Mouse (Mus musculus): ENCODE measurements at regions not wholly inside any gene's neighbourhood (a gene's known extent, or its start where the extent isn't known, plus 50 kb on each side); places are given as distances from the start of the nearest gene placed in this dataset.
A peak's percentile ranks its signal among the peaks of the same experiment; 100 is the strongest.

DNA sequence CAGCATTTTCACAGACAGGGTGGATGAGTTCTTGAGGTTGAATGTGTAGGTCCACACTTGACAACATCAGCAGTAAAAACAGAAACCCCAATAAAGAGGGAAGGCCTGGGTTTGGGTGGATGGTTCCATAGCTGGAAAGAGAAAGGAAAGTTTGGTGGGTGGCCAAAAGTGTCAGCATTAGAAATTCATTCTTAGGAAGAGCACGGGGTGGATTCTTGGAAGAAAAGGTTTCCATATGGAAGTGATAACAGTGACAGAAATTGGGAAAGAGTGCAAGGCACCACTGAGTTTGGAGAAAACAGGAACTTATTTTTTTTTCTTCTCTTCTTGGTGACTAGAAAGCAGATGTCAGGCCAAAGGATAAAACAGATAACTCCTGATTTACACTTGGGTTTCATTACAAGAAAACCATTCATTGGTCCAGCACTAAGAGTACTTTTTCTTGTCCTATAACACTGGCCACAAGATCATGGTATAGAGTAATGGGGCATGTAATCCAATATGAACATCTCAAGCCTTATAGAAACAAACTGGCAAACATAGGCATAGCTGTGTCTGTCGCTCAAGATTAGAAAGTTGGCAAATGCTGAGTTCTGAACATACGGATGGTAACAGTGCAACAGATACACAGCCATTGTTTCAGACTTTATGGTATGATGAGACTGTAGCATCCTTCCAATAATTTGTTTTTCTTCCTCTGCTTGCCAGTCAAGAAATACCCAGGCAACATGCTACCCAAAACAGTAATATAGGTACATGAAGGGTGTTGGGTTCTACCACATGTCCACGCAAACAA lies 209.7 kb upstream of the Pard3b start:
- no peak overlapping the region for H3K4me2 ChIP-seq (ENCODE audit: low read depth, low read length, poor library complexity, severe bottlenecking)
- WGBS: 94% methylated on average over 4 of the region's 4 CpGs
- no peaks in the 10 kb centered on the region for H3K9me3 ChIP-seq (ENCODE audit: low read length)
- H3K27me3 ChIP-seq (ENCODE audit: insufficient read depth, low read length): no peaks in the 10 kb centered on the region
- ATAC-seq (ENCODE audit: low FRiP score) (no peak), DNase-seq (ENCODE audit: low spot score) (no peak)
- H3K36me3 ChIP-seq (ENCODE audit: insufficient read depth, low read length): no peaks in the 10 kb centered on the region
- H3K4me1 ChIP-seq (ENCODE audit: insufficient read depth, low read length): no peaks in the 10 kb centered on the region
- no peak overlapping the region for H3K4me3 ChIP-seq (ENCODE audit: low read depth, low read length)
- no peak overlapping the region for H3K9ac ChIP-seq (replicated peaks; ENCODE audit: low read length, poor library complexity, severe bottlenecking)
- no peak overlapping the region for H3K27ac ChIP-seq (ENCODE audit: low read depth, low read length)
- no peak for TF ChIP-seq CTCF (IDR thresholded peaks at IDR 0.05)

DNA sequence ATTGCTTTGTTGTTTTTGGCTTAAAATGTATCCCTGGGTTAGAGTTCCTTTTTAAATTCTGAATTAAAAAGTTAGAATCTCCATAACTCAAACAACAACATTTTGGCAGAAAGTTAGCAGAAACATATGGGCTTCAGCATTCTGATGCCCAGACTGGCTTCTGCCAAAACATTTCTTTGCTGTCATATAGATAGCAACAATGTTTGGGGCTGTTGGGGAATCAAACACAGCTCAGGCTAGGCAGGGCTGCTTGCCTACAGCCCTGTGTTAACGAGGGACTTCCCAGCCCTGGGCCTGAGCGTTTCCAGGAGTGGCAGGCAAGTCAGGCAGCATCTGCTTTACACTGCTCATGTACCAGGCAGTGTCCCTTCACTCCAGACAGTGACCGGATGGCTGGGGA lies 201.0 kb upstream of the Pard3b start:
- ATAC-seq (ENCODE audit: low FRiP score) (no peak), DNase-seq (ENCODE audit: low spot score) (no peak)
- Histone ChIP-seq H3K4me2 (ENCODE audit: low read depth, low read length, poor library complexity, severe bottlenecking) (no peak overlapping the region), H3K9ac (replicated peaks; ENCODE audit: low read length, poor library complexity, severe bottlenecking) (no peak overlapping the region), H3K4me3 (ENCODE audit: low read depth, low read length) (no peak overlapping the region), H3K36me3 (ENCODE audit: insufficient read depth, low read length) (no peaks in the 10 kb centered on the region), H3K4me1 (ENCODE audit: insufficient read depth, low read length) (no peaks in the 10 kb centered on the region), H3K9me3 (ENCODE audit: low read length) (no peaks in the 10 kb centered on the region), H3K27me3 (ENCODE audit: insufficient read depth, low read length) (no peaks in the 10 kb centered on the region), H3K27ac (ENCODE audit: low read depth, low read length) (no peak overlapping the region)
- no peak for TF ChIP-seq CTCF (IDR thresholded peaks at IDR 0.05)
- WGBS: 75% methylated on average over 3 of the region's 3 CpGs

DNA sequence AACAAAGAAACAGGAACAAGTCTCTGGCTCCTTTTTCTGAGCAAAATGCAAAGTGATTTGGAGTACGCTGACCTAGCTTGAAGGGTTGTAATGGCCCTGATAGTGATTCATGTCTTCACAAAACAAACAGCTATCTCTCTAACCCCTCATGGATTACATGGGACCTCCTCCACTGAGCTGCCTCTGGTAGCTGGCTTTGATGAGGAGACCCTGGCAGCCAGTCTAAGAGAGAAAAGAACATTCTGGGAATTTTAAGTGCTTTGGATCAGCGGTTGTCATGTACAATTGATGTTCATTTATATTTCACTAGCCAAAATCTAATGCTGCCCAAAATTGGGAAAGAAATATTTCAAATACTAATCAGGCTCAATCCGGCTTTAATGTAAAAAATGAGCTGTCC lies 177.2 kb upstream of the Pard3b start:
- TF ChIP-seq CTCF (IDR thresholded peaks at IDR 0.05): no peak
- H3K9ac ChIP-seq (replicated peaks; ENCODE audit: low read length, poor library complexity, severe bottlenecking): no peak overlapping the region
- H3K9me3 ChIP-seq (ENCODE audit: low read length): no peaks in the 10 kb centered on the region
- 58% methylated on average over 3 of the region's 3 CpGs for WGBS
- no peak overlapping the region for H3K4me3 ChIP-seq (ENCODE audit: low read depth, low read length)
- DNase-seq (ENCODE audit: low spot score) (no peak), ATAC-seq (ENCODE audit: low FRiP score) (no peak)
- H3K27ac ChIP-seq (ENCODE audit: low read depth, low read length): no peak overlapping the region
- H3K4me1 ChIP-seq (ENCODE audit: insufficient read depth, low read length): no peaks in the 10 kb centered on the region; the same call in 1 of the 2 replicates
- H3K36me3 ChIP-seq (ENCODE audit: insufficient read depth, low read length): no peaks in the 10 kb centered on the region
- no peaks in the 10 kb centered on the region for H3K27me3 ChIP-seq (ENCODE audit: insufficient read depth, low read length)
- H3K4me2 ChIP-seq (ENCODE audit: low read depth, low read length, poor library complexity, severe bottlenecking): no peak overlapping the region

DNA sequence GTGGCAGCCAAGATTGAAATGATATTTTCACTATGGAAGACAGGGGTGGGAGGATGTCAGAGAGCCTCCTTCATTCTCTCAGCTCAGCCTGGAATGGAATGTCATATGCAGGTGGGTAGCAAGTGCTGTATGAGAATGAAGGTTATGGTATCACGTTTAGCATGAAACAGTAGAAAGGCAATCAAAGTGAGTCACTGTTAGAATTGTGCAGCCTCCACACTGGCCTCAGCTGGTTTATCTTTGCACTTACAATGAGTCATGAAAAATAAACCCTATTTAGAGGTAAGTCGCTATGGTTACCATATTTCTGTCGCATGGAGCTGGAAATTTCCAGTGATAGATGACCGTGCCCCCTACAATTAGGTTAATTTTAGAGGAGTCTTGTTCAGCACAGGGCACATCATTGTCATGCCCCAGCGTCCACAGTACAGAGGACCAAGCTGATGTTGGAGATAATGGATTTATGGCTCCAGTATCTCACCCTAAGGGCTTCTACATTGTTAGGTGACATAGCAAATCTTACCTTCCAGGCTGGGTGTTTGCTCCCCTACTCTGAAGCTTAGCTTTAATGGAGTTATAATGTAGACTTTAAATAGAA lies 167.9 kb upstream of the Pard3b start:
- H3K9me3 ChIP-seq (ENCODE audit: low read length): no peaks in the 10 kb centered on the region
- no peak for TF ChIP-seq CTCF (IDR thresholded peaks at IDR 0.05)
- no peak overlapping the region for H3K9ac ChIP-seq (replicated peaks; ENCODE audit: low read length, poor library complexity, severe bottlenecking)
- no peaks in the 10 kb centered on the region for H3K36me3 ChIP-seq (ENCODE audit: insufficient read depth, low read length)
- H3K4me3 ChIP-seq (ENCODE audit: low read depth, low read length): no peak overlapping the region
- no peak overlapping the region for H3K27ac ChIP-seq (ENCODE audit: low read depth, low read length)
- H3K4me2 ChIP-seq (ENCODE audit: low read depth, low read length, poor library complexity, severe bottlenecking): no peak overlapping the region
- no peaks in the 10 kb centered on the region for H3K4me1 ChIP-seq (ENCODE audit: insufficient read depth, low read length)
- WGBS: 66% methylated on average over 5 of the region's 5 CpGs
- ATAC-seq (ENCODE audit: low FRiP score): no peak
- peak; percentile 11 for DNase-seq (ENCODE audit: low spot score)
- no peaks in the 10 kb centered on the region for H3K27me3 ChIP-seq (ENCODE audit: insufficient read depth, low read length)

DNA sequence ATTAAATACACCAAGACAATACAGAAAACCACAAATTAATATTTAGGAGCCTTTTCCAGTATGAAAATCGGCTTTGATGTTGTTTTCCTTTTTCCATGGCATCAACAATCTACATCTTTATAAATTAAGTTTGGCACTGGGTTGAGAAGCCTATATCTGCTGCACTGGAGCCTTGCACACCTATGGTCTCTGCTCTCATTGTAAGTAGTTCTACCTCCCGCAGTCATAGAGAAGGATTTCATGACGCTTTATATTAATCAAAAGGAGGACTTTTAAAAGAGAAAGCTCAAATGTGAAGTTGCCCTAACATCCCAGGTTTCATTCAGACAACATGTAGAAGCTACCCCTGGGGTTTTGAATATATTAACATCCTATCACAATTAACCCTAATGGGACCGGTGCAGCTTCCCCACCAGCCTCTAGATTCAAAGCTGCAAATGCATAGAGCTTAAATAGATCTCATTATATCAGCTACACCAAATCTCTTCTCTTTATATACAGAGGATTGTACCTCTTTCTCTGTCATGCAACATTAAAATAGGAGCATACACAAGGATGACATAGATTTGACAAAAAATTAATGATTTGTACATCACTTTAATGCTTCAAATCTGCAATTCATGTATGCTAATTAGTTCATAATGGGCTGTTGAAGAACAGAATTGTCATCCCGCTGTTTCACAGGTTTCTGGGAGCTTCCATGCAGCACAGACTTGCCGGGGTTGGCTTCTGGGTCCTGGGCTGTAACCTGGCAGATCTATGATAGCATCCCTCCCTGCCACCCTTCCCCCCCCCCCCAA lies 166.6 kb upstream of the Pard3b start:
- WGBS: 26% methylated on average over 6 of the region's 6 CpGs
- Histone ChIP-seq H3K4me3 (ENCODE audit: low read depth, low read length) (peak overlapping the region; percentile 11; the same call in 1 of the 2 replicates), H3K27ac (ENCODE audit: low read depth, low read length) (peak overlapping the region; percentile 78), H3K9me3 (ENCODE audit: low read length) (no peaks in the 10 kb centered on the region), H3K9ac (replicated peaks; ENCODE audit: low read length, poor library complexity, severe bottlenecking) (0 out of 2 replicates have a peak overlapping the region, but pooled peaks have one; percentile 39), H3K4me1 (ENCODE audit: insufficient read depth, low read length) (no peaks in the 10 kb centered on the region), H3K27me3 (ENCODE audit: insufficient read depth, low read length) (no peaks in the 10 kb centered on the region), H3K36me3 (ENCODE audit: insufficient read depth, low read length) (no peaks in the 10 kb centered on the region), H3K4me2 (ENCODE audit: low read depth, low read length, poor library complexity, severe bottlenecking) (peak overlapping the region; percentile 48)
- DNase-seq (ENCODE audit: low spot score) (peak; percentile 36), ATAC-seq (ENCODE audit: low FRiP score) (peak; percentile 72)
- no peak for TF ChIP-seq CTCF (IDR thresholded peaks at IDR 0.05)
